Mouse (Mus musculus) hindbrain, embryonic 16.5 days (tissue): ENCODE results near the gene Smbd1. TPM values are rescaled to one million over a fixed set of nuclear protein-coding genes. Genes with fewer than 3 reads are reported as not detected.

Experiments
- ATAC-seq: fragments of 200-750 bp; cut with Nextera tagmentation; 2 replicates; pipeline ENCODE4 v1.8.0; 2017; ENCODE audit warnings: moderate TSS enrichment, moderate library complexity
- H3K27ac ChIP-seq: fragments of 300-500 bp; sonication (generic); 2 replicates; pipeline ENCODE4 v1.5.1; 2014; ENCODE audit warnings: low read depth, mild to moderate bottlenecking, control low read depth, low read length, moderate library complexity
- H3K27me3 ChIP-seq: fragments of 300-500 bp; sonication (generic); replicated peaks from 2 replicates; pipeline ENCODE4 v1.6.1; 2014; ENCODE audit warnings: low read length; ENCODE audit not compliant: control insufficient read depth, insufficient read depth
- H3K36me3 ChIP-seq: fragments of 300-500 bp; sonication (generic); 2 replicates; pipeline ENCODE4 v1.6.1; 2014; ENCODE audit warnings: mild to moderate bottlenecking, low read length, moderate library complexity, mixed read lengths; ENCODE audit not compliant: control insufficient read depth, insufficient read depth
- H3K4me1 ChIP-seq: fragments of 300-500 bp; sonication (generic); 2 replicates; pipeline ENCODE4 v1.6.1; 2014; ENCODE audit warnings: low read depth, low read length; ENCODE audit not compliant: control insufficient read depth, insufficient read depth
- H3K4me2 ChIP-seq: fragments of 300-500 bp; sonication (generic); 2 replicates; pipeline ENCODE4 v1.6.1; 2014; ENCODE audit warnings: mild to moderate bottlenecking, low read length, control low read depth, moderate library complexity
- H3K4me3 ChIP-seq: fragments of 300-500 bp; sonication (generic); 2 replicates; pipeline ENCODE4 v1.5.1; 2014; ENCODE audit warnings: mild to moderate bottlenecking, low read length, control low read depth, moderate library complexity
- H3K9ac ChIP-seq: fragments of 300-500 bp; sonication (generic); 2 replicates; pipeline ENCODE4 v1.6.1; 2014; ENCODE audit warnings: low read depth, mild to moderate bottlenecking, control low read depth, low read length, moderate library complexity
- H3K9me3 ChIP-seq: fragments of 300-500 bp; sonication (generic); 2 replicates; pipeline ENCODE4 v1.6.1; 2014; ENCODE audit warnings: mild to moderate bottlenecking, low read length, moderate library complexity; ENCODE audit not compliant: control insufficient read depth
- WGBS: fragments of 180-500 bp; shearing (Covaris S2); extraction: QIAGEN DNeasy Blood & Tissue Kit; methylation state at CpG from one replicate; pipeline ENCODE4 v1.1.7; 2014; 5-methylcytosine and 5-hydroxymethylcytosine counted together
- polyA plus RNA-seq: library from polyadenylated mRNA; unstranded; fragments of >200 nt; fragmentation: Nextera tagmentation; extraction: Ambion mirVana; gene quantifications from 2 replicates; pipeline ENCODE4 v1.2.1, GENCODE M21; 2015

Smbd1 gene
- polyA plus RNA-seq, 1 experiment from 2014 or later = not detected

- Histone ChIP-seq H3K27ac (0 out of 2 replicates have a peak overlapping the region, but pooled peaks have one; percentile 20), H3K27me3 (no peaks in the 10 kb centered on the region), H3K9me3 (no peaks in the 10 kb centered on the region), H3K4me1 (peaks cover 5% of the 10 kb centered on the region), H3K9ac (no peak overlapping the region), H3K4me3 (no peak overlapping the region), H3K4me2 (no peak overlapping the region), H3K36me3 (no peaks in the 10 kb centered on the region)
- peak; percentile 91 for ATAC-seq
- WGBS = 42% methylated on average over 6 of the region's 6 CpGs
Observed at GRCm38 (mm10) chr16:32803252-32803853, 6.9 kb downstream of the Smbd1 start.

DNA sequence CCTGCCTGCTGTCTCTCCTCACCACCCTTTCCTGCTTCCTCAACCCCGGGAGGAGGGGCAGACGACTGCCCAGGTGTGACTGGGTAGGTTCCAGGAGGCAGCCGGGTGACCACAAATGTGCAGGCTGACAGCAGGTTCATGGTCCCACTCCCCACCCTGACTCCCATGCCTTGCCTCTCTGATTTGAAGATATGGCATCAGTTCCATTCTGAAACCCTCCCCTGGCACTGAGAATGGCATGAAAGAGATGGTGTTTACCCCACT lies 12.9 kb downstream of the Smbd1 start, which contains the start of gene Muc20:
TSS of gene Muc20 (minus strand) at position 10 of the 264 bp plus-strand sequence.
- Histone ChIP-seq H3K4me2 (no peak within 1 kb of the TSS), H3K9ac (no peak within 1 kb of the TSS), H3K27ac (no peak within 1 kb of the TSS), H3K4me3 (no peak within 1 kb of the TSS), H3K27me3 (no peaks in the 10 kb centered on the region), H3K36me3 (no peaks in the 10 kb centered on the region), H3K4me1 (no peaks in the 10 kb centered on the region), H3K9me3 (no peaks in the 10 kb centered on the region)
- WGBS = 83% methylated on average over 3 of the region's 3 CpGs
- ATAC-seq = no peak

GRCm38 (mm10) chr16:32796676-32797425 lies 13.4 kb downstream of the Smbd1 start:
- 63% methylated on average over 14 of the region's 14 CpGs for WGBS
- no peak overlapping the region for H3K4me3 ChIP-seq
- H3K27ac ChIP-seq = no peak overlapping the region
- H3K9ac ChIP-seq = no peak overlapping the region
- H3K36me3 ChIP-seq = no peaks in the 10 kb centered on the region
- no peak overlapping the region for H3K4me2 ChIP-seq
- H3K4me1 ChIP-seq = no peaks in the 10 kb centered on the region
- H3K27me3 ChIP-seq = no peaks in the 10 kb centered on the region
- no peaks in the 10 kb centered on the region for H3K9me3 ChIP-seq
- no peak for ATAC-seq

- H3K4me3 ChIP-seq = no peak overlapping the region
- H3K36me3 ChIP-seq = no peaks in the 10 kb centered on the region
- no peak overlapping the region for H3K27ac ChIP-seq
- WGBS = 88% methylated on average over 1 of the region's 1 CpGs
- H3K27me3 ChIP-seq = no peaks in the 10 kb centered on the region
- H3K9me3 ChIP-seq = no peaks in the 10 kb centered on the region
- no peak for ATAC-seq
- H3K4me2 ChIP-seq = no peak overlapping the region
- no peaks in the 10 kb centered on the region for H3K4me1 ChIP-seq
- no peak overlapping the region for H3K9ac ChIP-seq
Observed at GRCm38 (mm10) chr16:32795177-32795576, 15.1 kb downstream of the Smbd1 start.

DNA sequence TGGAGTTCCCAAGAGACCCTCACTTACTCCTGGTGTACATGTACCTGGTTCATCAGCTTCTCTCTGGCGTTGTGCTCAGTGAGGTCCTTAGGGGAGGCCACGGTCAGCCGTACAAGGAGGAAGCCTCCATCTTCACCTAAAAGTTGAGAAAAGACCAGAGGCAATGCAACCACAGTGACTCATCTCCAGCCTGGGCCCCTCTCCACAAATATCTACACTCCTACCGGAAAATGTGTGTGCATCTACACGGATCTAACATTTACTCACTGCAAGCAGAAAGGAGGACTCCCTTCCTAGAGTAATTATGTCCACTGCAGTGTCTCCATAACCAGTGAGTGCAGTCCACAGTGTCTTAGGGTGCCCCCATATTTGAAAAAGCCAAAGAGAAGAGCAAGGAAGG lies 20.2 kb downstream of the Smbd1 start:
- no peak overlapping the region for H3K4me2 ChIP-seq
- ATAC-seq = no peak
- no peak overlapping the region for H3K27ac ChIP-seq
- H3K36me3 ChIP-seq = no peaks in the 10 kb centered on the region
- H3K9ac ChIP-seq = no peak overlapping the region
- H3K27me3 ChIP-seq = no peaks in the 10 kb centered on the region
- WGBS = 99% methylated on average over 5 of the region's 5 CpGs
- H3K9me3 ChIP-seq = no peaks in the 10 kb centered on the region
- no peak overlapping the region for H3K4me3 ChIP-seq
- no peaks in the 10 kb centered on the region for H3K4me1 ChIP-seq

DNA sequence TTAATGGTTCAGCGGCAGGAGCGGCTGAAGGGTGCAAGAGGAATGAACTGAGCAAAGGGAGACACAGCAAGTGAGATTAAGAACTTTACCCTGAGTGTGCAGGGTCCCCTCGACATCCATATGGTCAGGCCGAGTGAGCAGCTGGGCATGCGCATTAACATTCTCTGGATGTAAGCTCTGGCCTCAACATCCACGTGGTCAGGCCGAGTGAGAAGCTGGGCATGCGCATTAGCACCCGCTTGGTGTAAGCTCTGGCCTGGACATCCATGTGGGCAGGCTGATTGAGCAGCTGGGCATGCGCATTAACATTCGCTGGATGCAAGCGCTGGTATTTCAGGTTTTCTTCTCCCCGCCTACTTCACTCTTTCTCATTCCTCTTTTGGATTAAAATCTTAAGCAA lies 25.4 kb downstream of the Smbd1 start:
- no peak overlapping the region for H3K27ac ChIP-seq
- ATAC-seq = peak; percentile 86
- H3K36me3 ChIP-seq = no peaks in the 10 kb centered on the region
- H3K4me3 ChIP-seq = no peak overlapping the region
- H3K9me3 ChIP-seq = no peaks in the 10 kb centered on the region
- no peak overlapping the region for H3K9ac ChIP-seq
- H3K27me3 ChIP-seq = no peaks in the 10 kb centered on the region
- H3K4me2 ChIP-seq = no peak overlapping the region
- no peaks in the 10 kb centered on the region for H3K4me1 ChIP-seq
- WGBS = 56% methylated on average over 13 of the region's 13 CpGs

- Histone ChIP-seq H3K4me1 (no peaks in the 10 kb centered on the region), H3K27me3 (no peaks in the 10 kb centered on the region), H3K4me3 (no peak overlapping the region), H3K9me3 (no peaks in the 10 kb centered on the region), H3K36me3 (no peaks in the 10 kb centered on the region), H3K27ac (no peak overlapping the region), H3K4me2 (no peak overlapping the region), H3K9ac (no peak overlapping the region)
- WGBS = 34% methylated on average over 5 of the region's 5 CpGs
- no peak for ATAC-seq
Observed at GRCm38 (mm10) chr16:32783324-32784062, 26.8 kb downstream of the Smbd1 start.

GRCm38 (mm10) chr16:32778956-32779355 lies 31.3 kb downstream of the Smbd1 start:
- no peak overlapping the region for H3K4me3 ChIP-seq
- H3K27ac ChIP-seq = no peak overlapping the region
- H3K36me3 ChIP-seq = no peaks in the 10 kb centered on the region
- no peaks in the 10 kb centered on the region for H3K27me3 ChIP-seq
- ATAC-seq = no peak
- 53% methylated on average over 8 of the region's 8 CpGs for WGBS
- no peaks in the 10 kb centered on the region for H3K4me1 ChIP-seq
- no peak overlapping the region for H3K4me2 ChIP-seq
- H3K9ac ChIP-seq = no peak overlapping the region
- H3K9me3 ChIP-seq = no peaks in the 10 kb centered on the region

- no peak for ATAC-seq
- no peaks in the 10 kb centered on the region for H3K27me3 ChIP-seq
- no peaks in the 10 kb centered on the region for H3K4me1 ChIP-seq
- no peak overlapping the region for H3K4me3 ChIP-seq
- WGBS = 84% methylated on average over 10 of the region's 10 CpGs
- no peaks in the 10 kb centered on the region for H3K36me3 ChIP-seq
- H3K9ac ChIP-seq = no peak overlapping the region
- no peaks in the 10 kb centered on the region for H3K9me3 ChIP-seq
- no peak overlapping the region for H3K27ac ChIP-seq
- no peak overlapping the region for H3K4me2 ChIP-seq
Observed at GRCm38 (mm10) chr16:32776676-32777075, 33.6 kb downstream of the Smbd1 start.
